Mouse (Mus musculus) frontal cortex, adult 2 months (tissue): Measurements from ENCODE around the gene Prkrip1. TPM values are rescaled to one million over a fixed set of nuclear protein-coding genes. Genes with fewer than 3 reads are reported as not detected.

Experiments used
- polyA plus RNA-seq: library from polyadenylated mRNA; depleted of rRNA; stranded (reverse); fragments of >200 nt; gene quantifications from 2 replicates; pipeline ENCODE4 v1.2.3, GENCODE M21; 2012; rRNA removed

Prkrip1 gene
- polyA plus RNA-seq, 1 experiment, result 38.4 TPM

Other genes starting within 250 kb of the Prkrip1 start
- 2.6 and 2.9 TPM in 2 replicates for gene Ssc4d, start 224.4 kb downstream of the Prkrip1 start, polyA plus RNA-seq
- gene Zp3, start 218.9 kb downstream of the Prkrip1 start, polyA plus RNA-seq, result 0.06 TPM in 1 of 2 replicates, not detected in the other
- 10.5 and 10.6 TPM in 2 replicates for gene Dtx2, start 204.2 kb downstream of the Prkrip1 start, polyA plus RNA-seq
- gene Upk3b, start 160.5 kb downstream of the Prkrip1 start, polyA plus RNA-seq, result not detected in 2 replicates
- 0.22 and 0.67 TPM in 2 replicates for gene Upk3bl, start 144.5 kb downstream of the Prkrip1 start, polyA plus RNA-seq
- 23.9 and 24.6 TPM in 2 replicates for gene Rasa4, start 115.0 kb downstream of the Prkrip1 start, polyA plus RNA-seq
- gene Polr2j, start 82.3 kb downstream of the Prkrip1 start, polyA plus RNA-seq, result 121 TPM in 2 replicates
- gene Lrwd1, start 62.9 kb downstream of the Prkrip1 start, polyA plus RNA-seq, result 21.9 and 24.4 TPM in 2 replicates
- gene Alkbh4, start 62.8 kb downstream of the Prkrip1 start, polyA plus RNA-seq, result 11.5 and 12.1 TPM in 2 replicates
- gene Orai2, start 28.2 kb downstream of the Prkrip1 start, polyA plus RNA-seq, result 58.3 and 62.3 TPM in 2 replicates
- 11.2 and 12.1 TPM in 2 replicates for gene Sh2b2, start 47.6 kb upstream of the Prkrip1 start, polyA plus RNA-seq